Mouse (Mus musculus) megakaryocyte, embryonic 14.5 days (primary cell): ENCODE measurements around the gene Tcf7l2. TPM values are rescaled to one million over a fixed set of nuclear protein-coding genes. Genes with fewer than 3 reads are reported as not detected.

Experiments
- H3K27me3 ChIP-seq: replicated peaks from 2 replicates; pipeline ENCODE3; 2012; ENCODE audit warnings: inconsistent platforms
- H3K36me3 ChIP-seq: replicated peaks from 2 replicates; pipeline ENCODE3; 2012; ENCODE audit warnings: low read length, inconsistent platforms, mixed read lengths
- H3K4me1 ChIP-seq: 2 replicates; pipeline ENCODE4 v1.6.1; 2012; ENCODE audit warnings: inconsistent platforms
- H3K4me3 ChIP-seq: replicated peaks from 2 replicates; pipeline ENCODE3; 2012; ENCODE audit warnings: moderate library complexity, mild to moderate bottlenecking, inconsistent platforms
- H3K9me3 ChIP-seq: 2 replicates; pipeline ENCODE4 v1.6.1; 2012; ENCODE audit warnings: inconsistent platforms
- FLI1 ChIP-seq: IDR thresholded peaks from 2 replicates; pipeline ENCODE4 v1.6.1; 2012; ENCODE audit warnings: low read length, inconsistent platforms, mixed read lengths
- GATA1 ChIP-seq: IDR thresholded peaks from 3 replicates; pipeline ENCODE4 v1.6.1; 2012; ENCODE audit warnings: mixed read lengths, low read length, inconsistent platforms, borderline replicate concordance
- polyA plus RNA-seq: library from polyadenylated mRNA; stranded (reverse); fragments of >175 nt; gene quantifications from 2 replicates; pipeline ENCODE4 v1.2.3, GENCODE M21; 2012; ENCODE audit warnings: low replicate concordance; ENCODE audit not compliant: insufficient read depth

Tcf7l2 gene
- polyA plus RNA-seq, 1 experiment: 2.4 TPM

GRCm38 (mm10) chr19:55815010-55815790, 73.6 kb downstream of the Tcf7l2 start:
- Histone ChIP-seq H3K27me3 (peaks cover 6% of the 10 kb centered on the region), H3K4me1 (no peaks in the 10 kb centered on the region), H3K4me3 (no peak overlapping the region), H3K9me3 (no peaks in the 10 kb centered on the region), H3K36me3 (no peaks in the 10 kb centered on the region)
- TF ChIP-seq GATA1 (no peak), FLI1 (no peak)

- Histone ChIP-seq H3K4me1 (no peaks in the 10 kb centered on the region), H3K4me3 (no peak overlapping the region), H3K36me3 (no peaks in the 10 kb centered on the region), H3K27me3 (peaks cover 6% of the 10 kb centered on the region), H3K9me3 (no peaks in the 10 kb centered on the region)
- TF ChIP-seq FLI1 (no peak), GATA1 (no peak)
Observed at GRCm38 (mm10) chr19:55816974-55817373, 75.4 kb downstream of the Tcf7l2 start.

GRCm38 (mm10) chr19:55820202-55820601, 78.6 kb downstream of the Tcf7l2 start:
- Histone ChIP-seq H3K9me3 (no peaks in the 10 kb centered on the region), H3K4me1 (no peaks in the 10 kb centered on the region), H3K36me3 (no peaks in the 10 kb centered on the region), H3K27me3 (peaks cover 6% of the 10 kb centered on the region), H3K4me3 (no peak overlapping the region)
- TF ChIP-seq GATA1: no peak

- no peaks in the 10 kb centered on the region for H3K9me3 ChIP-seq
- no peak for TF ChIP-seq GATA1
- TF ChIP-seq FLI1: no peak
- no peak overlapping the region for H3K4me3 ChIP-seq
- no peaks in the 10 kb centered on the region for H3K36me3 ChIP-seq
- peaks cover 10% of the 10 kb centered on the region for H3K27me3 ChIP-seq
- no peaks in the 10 kb centered on the region; the same call in 1 of the 2 replicates for H3K4me1 ChIP-seq
Observed at GRCm38 (mm10) chr19:55825001-55825827, 83.6 kb downstream of the Tcf7l2 start.

GRCm38 (mm10) chr19:55825951-55826507, 84.4 kb downstream of the Tcf7l2 start:
- peaks cover 2% of the 10 kb centered on the region; the same call in 1 of the 2 replicates for H3K4me1 ChIP-seq
- no peak for TF ChIP-seq FLI1
- no peaks in the 10 kb centered on the region for H3K9me3 ChIP-seq
- H3K36me3 ChIP-seq: no peaks in the 10 kb centered on the region
- H3K27me3 ChIP-seq: peaks cover 12% of the 10 kb centered on the region
- H3K4me3 ChIP-seq: no peak overlapping the region

- Histone ChIP-seq H3K4me1 (peaks cover 3% of the 10 kb centered on the region; the same call in 1 of the 2 replicates), H3K9me3 (no peaks in the 10 kb centered on the region), H3K27me3 (peaks cover 12% of the 10 kb centered on the region), H3K4me3 (no peak overlapping the region), H3K36me3 (no peaks in the 10 kb centered on the region)
- TF ChIP-seq GATA1 (no peak), FLI1 (no peak)
Observed at GRCm38 (mm10) chr19:55827613-55828259, 86.1 kb downstream of the Tcf7l2 start.

GRCm38 (mm10) chr19:55830976-55831559, 89.4 kb downstream of the Tcf7l2 start:
- H3K27me3 ChIP-seq: peaks cover 7% of the 10 kb centered on the region
- no peaks in the 10 kb centered on the region for H3K36me3 ChIP-seq
- H3K9me3 ChIP-seq: peaks cover 6% of the 10 kb centered on the region
- H3K4me3 ChIP-seq: no peak overlapping the region
- peaks cover 3% of the 10 kb centered on the region; the same call in 1 of the 2 replicates for H3K4me1 ChIP-seq
- TF ChIP-seq GATA1: no peak
- no peak for TF ChIP-seq FLI1

- peaks cover 6% of the 10 kb centered on the region for H3K9me3 ChIP-seq
- peaks cover 6% of the 10 kb centered on the region for H3K27me3 ChIP-seq
- H3K36me3 ChIP-seq: no peaks in the 10 kb centered on the region
- no peak overlapping the region for H3K4me3 ChIP-seq
- H3K4me1 ChIP-seq: peaks cover 3% of the 10 kb centered on the region; the same call in 1 of the 2 replicates
- TF ChIP-seq GATA1 (no peak), FLI1 (no peak)
Observed at GRCm38 (mm10) chr19:55832122-55832521, 90.5 kb downstream of the Tcf7l2 start.

GRCm38 (mm10) chr19:55833807-55834385, 92.3 kb downstream of the Tcf7l2 start:
- H3K27me3 ChIP-seq: peaks cover 3% of the 10 kb centered on the region
- H3K36me3 ChIP-seq: no peaks in the 10 kb centered on the region
- H3K9me3 ChIP-seq: peaks cover 6% of the 10 kb centered on the region
- no peak overlapping the region for H3K4me3 ChIP-seq
- TF ChIP-seq GATA1: no peak
- TF ChIP-seq FLI1: no peak
- H3K4me1 ChIP-seq: peaks cover 7% of the 10 kb centered on the region; the same call in 1 of the 2 replicates
